Mouse (Mus musculus) forebrain, embryonic 15.5 days (tissue): ENCODE data around the gene Ksr2. TPM values are rescaled to one million over a fixed set of nuclear protein-coding genes. Genes with fewer than 3 reads are reported as not detected.
"Not testable (repeated sequence)": the region's sequence is repeated elsewhere in the genome, so short reads cannot be mapped to it uniquely, and the experiment has no call there.

Source experiments
- ATAC-seq: fragments of 200-750 bp; cut with Nextera tagmentation; replicated peaks from 2 replicates; pipeline ENCODE4 v1.8.0; 2017; ENCODE audit warnings: mild to moderate bottlenecking, moderate TSS enrichment, moderate library complexity
- H3K27ac ChIP-seq: fragments of 300-500 bp; sonication (generic); replicated peaks from 2 replicates; pipeline ENCODE4 v1.5.1; 2015; ENCODE audit warnings: mild to moderate bottlenecking, inconsistent platforms
- H3K27me3 ChIP-seq: fragments of 300-500 bp; sonication (generic); 2 replicates; pipeline ENCODE4 v1.6.1; 2015; ENCODE audit warnings: inconsistent platforms
- H3K36me3 ChIP-seq: fragments of 300-500 bp; sonication (generic); 2 replicates; pipeline ENCODE4 v1.6.1; 2015; ENCODE audit warnings: mild to moderate bottlenecking, inconsistent platforms
- H3K4me1 ChIP-seq: fragments of 300-500 bp; sonication (generic); 2 replicates; pipeline ENCODE4 v1.6.1; 2015; ENCODE audit warnings: inconsistent platforms
- H3K4me2 ChIP-seq: fragments of 300-500 bp; sonication (generic); replicated peaks from 2 replicates; pipeline ENCODE4 v1.6.1; 2015; ENCODE audit warnings: mild to moderate bottlenecking, inconsistent platforms
- H3K4me3 ChIP-seq: fragments of 300-500 bp; sonication (generic); 2 replicates; pipeline ENCODE4 v1.5.1; 2015; ENCODE audit warnings: mild to moderate bottlenecking, inconsistent platforms
- H3K9ac ChIP-seq: fragments of 300-500 bp; sonication (generic); replicated peaks from 2 replicates; pipeline ENCODE4 v1.6.1; 2015; ENCODE audit warnings: mild to moderate bottlenecking, inconsistent platforms
- H3K9me3 ChIP-seq: fragments of 300-500 bp; sonication (generic); 2 replicates; pipeline ENCODE4 v1.6.1; 2016; ENCODE audit warnings: inconsistent platforms
- WGBS: fragments of 180-500 bp; shearing (Covaris S2); methylation state at CpG from one replicate; pipeline ENCODE4 v1.1.7; 2015; ENCODE audit warnings: mixed read lengths; 5-methylcytosine and 5-hydroxymethylcytosine counted together
- polyA plus RNA-seq: library from polyadenylated mRNA; unstranded; fragments of >200 nt; fragmentation: Nextera tagmentation; extraction: Ambion mirVana; gene quantifications from 2 replicates; pipeline ENCODE4 v1.2.1, GENCODE M21; 2015

Ksr2 gene
- polyA plus RNA-seq, 1 experiment from 2014 or later = 5.5 TPM

GRCm38 (mm10) chr5:117415011-117415912, 1.5 kb downstream of the Ksr2 start:
- Histone ChIP-seq H3K27ac (peak overlapping the region; percentile 94), H3K4me2 (peak overlapping the region; percentile 81), H3K4me3 (peak overlapping the region; percentile 73), H3K9me3 (no peaks in the 10 kb centered on the region), H3K27me3 (no peaks in the 10 kb centered on the region), H3K4me1 (peaks cover 22% of the 10 kb centered on the region), H3K36me3 (no peaks in the 10 kb centered on the region), H3K9ac (peak overlapping the region; percentile 69)
- ATAC-seq = no peak
- WGBS = 19% methylated on average over 19 of the region's 19 CpGs

- Histone ChIP-seq H3K4me1 (peaks cover 22% of the 10 kb centered on the region), H3K4me2 (no peak overlapping the region)
- WGBS = 84% methylated on average over 2 of the region's 2 CpGs
Measured at GRCm38 (mm10) chr5:117417442-117417841, 3.6 kb downstream of the Ksr2 start.

GRCm38 (mm10) chr5:117433501-117433900, 19.7 kb downstream of the Ksr2 start:
- ATAC-seq, H3K9ac ChIP-seq, H3K36me3 ChIP-seq, H3K9me3 ChIP-seq, H3K4me3 ChIP-seq, H3K27me3 ChIP-seq, H3K4me2 ChIP-seq, H3K27ac ChIP-seq, H3K4me1 ChIP-seq: not testable (repeated sequence)
- WGBS = 96% methylated on average over 7 of the region's 7 CpGs

More at GRCm38 (mm10) chr5:117417442-117417841, 3.6 kb downstream of the Ksr2 start:
- H3K36me3 ChIP-seq = no peaks in the 10 kb centered on the region
- no peak overlapping the region for H3K4me3 ChIP-seq
- no peaks in the 10 kb centered on the region for H3K27me3 ChIP-seq
- ATAC-seq = no peak
- H3K9ac ChIP-seq = no peak overlapping the region
- H3K9me3 ChIP-seq = no peaks in the 10 kb centered on the region
- H3K27ac ChIP-seq = no peak overlapping the region

- Histone ChIP-seq H3K4me1 (peaks cover 12% of the 10 kb centered on the region; the same call in 1 of the 2 replicates), H3K4me2 (no peak overlapping the region), H3K36me3 (no peaks in the 10 kb centered on the region), H3K27me3 (no peaks in the 10 kb centered on the region), H3K4me3 (no peak overlapping the region), H3K9me3 (no peaks in the 10 kb centered on the region), H3K27ac (no peak overlapping the region), H3K9ac (no peak overlapping the region)
- 78% methylated on average over 11 of the region's 11 CpGs for WGBS
- ATAC-seq = no peak
Measured at GRCm38 (mm10) chr5:117440261-117440660, 26.5 kb downstream of the Ksr2 start.

GRCm38 (mm10) chr5:117441242-117441842, 27.5 kb downstream of the Ksr2 start:
- ATAC-seq = no peak
- 0 out of 2 replicates have a peak overlapping the region, but pooled peaks have one; percentile 41 for H3K27ac ChIP-seq
- WGBS = 19% methylated on average over 18 of the region's 18 CpGs
- H3K9ac ChIP-seq = no peak overlapping the region
- H3K4me3 ChIP-seq = no peak overlapping the region
- H3K36me3 ChIP-seq = no peaks in the 10 kb centered on the region
- H3K4me2 ChIP-seq = peak overlapping the region; percentile 22; the same call in 1 of the 2 replicates
- H3K9me3 ChIP-seq = no peaks in the 10 kb centered on the region
- no peaks in the 10 kb centered on the region for H3K27me3 ChIP-seq
- peaks cover 12% of the 10 kb centered on the region; the same call in 1 of the 2 replicates for H3K4me1 ChIP-seq

GRCm38 (mm10) chr5:117442157-117442765, 28.5 kb downstream of the Ksr2 start:
- H3K27me3 ChIP-seq = no peaks in the 10 kb centered on the region
- no peak overlapping the region for H3K27ac ChIP-seq
- WGBS = 91% methylated on average over 12 of the region's 12 CpGs
- no peak for ATAC-seq
- H3K9ac ChIP-seq = no peak overlapping the region
- H3K4me2 ChIP-seq = no peak overlapping the region
- peaks cover 12% of the 10 kb centered on the region; the same call in 1 of the 2 replicates for H3K4me1 ChIP-seq
- no peaks in the 10 kb centered on the region for H3K9me3 ChIP-seq
- no peak overlapping the region for H3K4me3 ChIP-seq
- no peaks in the 10 kb centered on the region for H3K36me3 ChIP-seq

- H3K27ac ChIP-seq = no peak overlapping the region
- 94% methylated on average over 4 of the region's 4 CpGs for WGBS
- H3K4me2 ChIP-seq = no peak overlapping the region
- no peaks in the 10 kb centered on the region for H3K27me3 ChIP-seq
- no peak overlapping the region for H3K9ac ChIP-seq
- ATAC-seq = no peak
- H3K9me3 ChIP-seq = no peaks in the 10 kb centered on the region
- peaks cover 12% of the 10 kb centered on the region; the same call in 1 of the 2 replicates for H3K4me1 ChIP-seq
- no peak overlapping the region for H3K4me3 ChIP-seq
- no peaks in the 10 kb centered on the region for H3K36me3 ChIP-seq
Measured at GRCm38 (mm10) chr5:117443141-117443540, 29.3 kb downstream of the Ksr2 start.

- H3K4me1 ChIP-seq = peaks cover 12% of the 10 kb centered on the region; the same call in 1 of the 2 replicates
- ATAC-seq = no peak
- no peak overlapping the region for H3K27ac ChIP-seq
- 87% methylated on average over 6 of the region's 6 CpGs for WGBS
- H3K4me2 ChIP-seq = no peak overlapping the region
- no peak overlapping the region for H3K4me3 ChIP-seq
- no peaks in the 10 kb centered on the region for H3K9me3 ChIP-seq
- H3K36me3 ChIP-seq = no peaks in the 10 kb centered on the region
- no peak overlapping the region for H3K9ac ChIP-seq
- H3K27me3 ChIP-seq = no peaks in the 10 kb centered on the region
Measured at GRCm38 (mm10) chr5:117443902-117444301, 30.1 kb downstream of the Ksr2 start.

- H3K9ac ChIP-seq = no peak overlapping the region
- H3K4me1 ChIP-seq = no peaks in the 10 kb centered on the region
- no peak overlapping the region for H3K4me2 ChIP-seq
- H3K27ac ChIP-seq = no peak overlapping the region
- 40% methylated on average over 6 of the region's 6 CpGs for WGBS
- H3K36me3 ChIP-seq = no peaks in the 10 kb centered on the region
- no peak overlapping the region for H3K4me3 ChIP-seq
- no peak for ATAC-seq
- no peaks in the 10 kb centered on the region for H3K27me3 ChIP-seq
- no peaks in the 10 kb centered on the region for H3K9me3 ChIP-seq
Measured at GRCm38 (mm10) chr5:117447698-117448097, 33.9 kb downstream of the Ksr2 start.

- Histone ChIP-seq H3K36me3 (no peaks in the 10 kb centered on the region), H3K9ac (no peak overlapping the region), H3K27me3 (no peaks in the 10 kb centered on the region), H3K9me3 (no peaks in the 10 kb centered on the region), H3K4me2 (no peak overlapping the region), H3K4me3 (no peak overlapping the region), H3K27ac (no peak overlapping the region), H3K4me1 (no peaks in the 10 kb centered on the region)
- whole genome bisulfite sequencing = 90% methylated on average over 2 of the region's 2 CpGs
- no peak for ATAC-seq
Measured at GRCm38 (mm10) chr5:117452013-117452412, 38.2 kb downstream of the Ksr2 start.

- no peaks in the 10 kb centered on the region for H3K9me3 ChIP-seq
- H3K36me3 ChIP-seq = no peaks in the 10 kb centered on the region
- no peak overlapping the region for H3K4me2 ChIP-seq
- ATAC-seq = no peak
- no peak overlapping the region for H3K9ac ChIP-seq
- H3K27ac ChIP-seq = no peak overlapping the region
- H3K4me1 ChIP-seq = no peaks in the 10 kb centered on the region
- 70% methylated on average over 8 of the region's 8 CpGs for WGBS
- no peaks in the 10 kb centered on the region for H3K27me3 ChIP-seq
- H3K4me3 ChIP-seq = no peak overlapping the region
Measured at GRCm38 (mm10) chr5:117455546-117455945, 41.7 kb downstream of the Ksr2 start.

GRCm38 (mm10) chr5:117457121-117457520, 43.3 kb downstream of the Ksr2 start:
- H3K4me3 ChIP-seq = no peak overlapping the region
- WGBS = 87% methylated on average over 9 of the region's 9 CpGs
- no peaks in the 10 kb centered on the region for H3K27me3 ChIP-seq
- no peaks in the 10 kb centered on the region for H3K4me1 ChIP-seq
- no peaks in the 10 kb centered on the region for H3K36me3 ChIP-seq
- no peak overlapping the region for H3K4me2 ChIP-seq
- H3K27ac ChIP-seq = no peak overlapping the region
- no peak for ATAC-seq
- H3K9me3 ChIP-seq = no peaks in the 10 kb centered on the region; the same call in 1 of the 2 replicates
- no peak overlapping the region for H3K9ac ChIP-seq
